Comparison of ENCODE assay signal across 28 mouse cellular contexts in the genomic region with DNA sequence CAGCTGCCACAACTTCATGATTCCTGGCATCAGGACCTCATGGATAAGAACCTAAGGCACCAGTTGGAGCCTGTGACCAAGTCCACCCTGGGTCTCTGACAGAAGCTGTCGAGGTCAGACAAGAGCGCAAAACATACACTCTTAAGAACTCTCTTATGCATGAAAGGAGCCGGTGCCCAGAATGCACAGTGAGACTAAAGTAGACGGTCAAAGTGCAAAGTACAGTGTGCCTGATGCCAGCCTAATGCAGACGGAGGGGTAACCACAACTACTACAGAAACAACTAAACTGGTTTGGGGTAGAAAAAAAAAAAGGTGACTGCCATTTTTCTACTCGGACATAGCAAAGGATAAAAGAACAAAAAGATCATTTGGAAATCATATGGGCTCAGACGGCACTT. TPM values are rescaled to one million over a fixed set of nuclear protein-coding genes. Genes with fewer than 3 reads are reported as not detected.
DNase-seq lines count a peak whose midpoint lies in the region; ATAC-seq and TF ChIP-seq lines count a peak whose summit lies in the region.
"Had no signal": no experiment of that assay in that cellular context is flagged by ENCODE, and none has a peak within 500 bp of the region (broad histone marks: within the 10 kb centered on the region; RNA-seq: fewer than 3 reads in every experiment).

No protein-coding gene starts in this region.

- peak overlapping the region; percentile 91 for H3K27ac ChIP-seq in liver, adult 2 months (replicated peaks; ENCODE audit: insufficient read depth, low read depth, low read length)
- no peak overlapping the region for H3K27ac ChIP-seq in liver, embryonic 11.5 days (ENCODE audit: low read depth, low read length)
- H3K27ac ChIP-seq in kidney, embryonic 16.5 days (ENCODE audit: low read length), result no peak overlapping the region
- H3K27ac ChIP-seq: embryonic facial prominence, embryonic 10.5 days; embryonic facial prominence, embryonic 15.5 days; forebrain, embryonic 12.5 days; heart, embryonic 10.5 days; heart, embryonic 15.5 days; layer of hippocampus, adult 2 months; left cerebral cortex, adult 2 months; liver, embryonic 15.5 days; lung, embryonic 15.5 days; stomach, embryonic 15.5 days had no signal

- no peak overlapping the region for H3K4me3 ChIP-seq in liver, adult 2 months (ENCODE audit: insufficient read depth, low read depth, low read length)
- no peak overlapping the region for H3K4me3 ChIP-seq in liver, embryonic 11.5 days (ENCODE audit: low read depth, low read length)
- no peak overlapping the region for H3K4me3 ChIP-seq in kidney, embryonic 16.5 days (ENCODE audit: low read length)
- H3K4me3 ChIP-seq: embryonic facial prominence, embryonic 10.5 days; embryonic facial prominence, embryonic 15.5 days; forebrain, embryonic 12.5 days; heart, embryonic 10.5 days; heart, embryonic 15.5 days; layer of hippocampus, adult 2 months; left cerebral cortex, adult 2 months; liver, embryonic 15.5 days; lung, embryonic 15.5 days; megakaryocyte, embryonic 14.5 days; stomach, embryonic 15.5 days had no signal

- H3K4me2 ChIP-seq in liver, embryonic 11.5 days, result no peak overlapping the region
- H3K4me2 ChIP-seq in kidney, embryonic 16.5 days (replicated peaks; ENCODE audit: low read depth, low read length), result no peak overlapping the region
- H3K4me2 ChIP-seq: embryonic facial prominence, embryonic 15.5 days; forebrain, embryonic 12.5 days; heart, embryonic 15.5 days; liver, embryonic 15.5 days; lung, embryonic 15.5 days; stomach, embryonic 15.5 days had no signal

- no peaks in the 10 kb centered on the region for H3K27me3 ChIP-seq in liver, adult 2 months (ENCODE audit: control insufficient read depth, insufficient read depth, low read length)
- no peaks in the 10 kb centered on the region for H3K27me3 ChIP-seq in liver, embryonic 11.5 days (replicated peaks; ENCODE audit: control insufficient read depth, insufficient read depth, low read length)
- H3K27me3 ChIP-seq in kidney, embryonic 16.5 days (ENCODE audit: insufficient read depth, low read length), result no peaks in the 10 kb centered on the region
- H3K27me3 ChIP-seq: embryonic facial prominence, embryonic 15.5 days; forebrain, embryonic 12.5 days; heart, embryonic 15.5 days; liver, embryonic 15.5 days; lung, embryonic 15.5 days; megakaryocyte, embryonic 14.5 days; stomach, embryonic 15.5 days had no signal

- ATAC-seq in liver, embryonic 11.5 days (replicated peaks; ENCODE audit: low FRiP score), result no peak
- 0 out of 2 replicates have a peak, but pooled peaks have one; percentile 51 for ATAC-seq in kidney, embryonic 16.5 days (ENCODE audit: low FRiP score, low TSS enrichment)
- ATAC-seq: hindbrain, embryonic 16.5 days had no signal

- no peak for TF ChIP-seq CTCF in liver, adult 2 months (IDR thresholded peaks at IDR 0.05; ENCODE audit: low read depth, low read length)

- 33% methylated on average over 7 of the region's 7 CpGs for WGBS in liver, adult 2 months
- WGBS in liver, embryonic 11.5 days, result 85% methylated on average over 7 of the region's 7 CpGs
- 84% methylated on average over 7 of the region's 7 CpGs for WGBS in kidney, embryonic 16.5 days

- TF ChIP-seq POLR2A in liver, adult 2 months (IDR thresholded peaks at IDR 0.05; ENCODE audit: extremely low read depth, insufficient read depth, low read length), result no peak

- no peaks in the 10 kb centered on the region for H3K9me3 ChIP-seq in liver, embryonic 11.5 days (ENCODE audit: control insufficient read depth, low read length)
- H3K9me3 ChIP-seq in kidney, embryonic 16.5 days (ENCODE audit: low read length), result no peaks in the 10 kb centered on the region
- H3K9me3 ChIP-seq: embryonic facial prominence, embryonic 10.5 days; embryonic facial prominence, embryonic 15.5 days; forebrain, embryonic 12.5 days; heart, embryonic 10.5 days; heart, embryonic 15.5 days; liver, embryonic 15.5 days; lung, embryonic 15.5 days; stomach, embryonic 15.5 days had no signal

- DNase-seq in liver, adult 2 months (ENCODE audit: extremely low read depth, low read depth, low spot score), result peak; percentile 83
- no peak for DNase-seq in liver, embryonic 11.5 days (ENCODE audit: low spot score)
- DNase-seq in kidney, adult 18-20 months, result peak; percentile 48
- DNase-seq in kidney, postnatal 36 days, result peak; percentile 70 to 80
- DNase-seq in ovary, postnatal 14 days (ENCODE audit: low spot score), result no peak
- no peak for DNase-seq in adrenal gland, adult 2 months
- DNase-seq: adrenal gland, postnatal 25 days; cerebellum, adult 11-12 months; cerebellum, adult 9-11 months; gastrocnemius, postnatal 14 days; lung, postnatal 4 days; midbrain, embryonic 14.5 days; retina, postnatal 1 day; right cerebral cortex, postnatal 25 days had no signal

- H3K79me2 ChIP-seq in liver, adult 2 months (ENCODE audit: control insufficient read depth, insufficient read depth, low read length), result peaks cover 37% of the 10 kb centered on the region

- H3K4me1 ChIP-seq in liver, adult 2 months (ENCODE audit: control insufficient read depth, insufficient read depth, low read length), result peaks cover 29% of the 10 kb centered on the region
- no peaks in the 10 kb centered on the region for H3K4me1 ChIP-seq in liver, embryonic 11.5 days (replicated peaks; ENCODE audit: control insufficient read depth, insufficient read depth, low read length)
- H3K4me1 ChIP-seq in kidney, embryonic 16.5 days (ENCODE audit: insufficient read depth, low read length), result peaks cover 8% of the 10 kb centered on the region; the same call in 1 of the 2 replicates
- H3K4me1 ChIP-seq: embryonic facial prominence, embryonic 15.5 days; forebrain, embryonic 12.5 days; liver, embryonic 15.5 days; megakaryocyte, embryonic 14.5 days had no signal

- peak overlapping the region; percentile 51; the same call in 1 of the 2 replicates for H3K9ac ChIP-seq in liver, adult 2 months (ENCODE audit: low read depth, low read length)
- no peak overlapping the region for H3K9ac ChIP-seq in liver, embryonic 11.5 days (ENCODE audit: low read depth, low read length)
- no peak overlapping the region for H3K9ac ChIP-seq in kidney, embryonic 16.5 days (replicated peaks; ENCODE audit: low read length)
- H3K9ac ChIP-seq: embryonic facial prominence, embryonic 15.5 days; forebrain, embryonic 12.5 days; heart, embryonic 15.5 days; liver, embryonic 15.5 days; lung, embryonic 15.5 days; stomach, embryonic 15.5 days had no signal

- H3K36me3 ChIP-seq in liver, adult 2 months (ENCODE audit: control insufficient read depth, insufficient read depth, low read length), result no peaks in the 10 kb centered on the region
- H3K36me3 ChIP-seq in liver, embryonic 11.5 days (ENCODE audit: control insufficient read depth, insufficient read depth, low read length), result no peaks in the 10 kb centered on the region
- no peaks in the 10 kb centered on the region for H3K36me3 ChIP-seq in kidney, embryonic 16.5 days (ENCODE audit: insufficient read depth, low read length)
- H3K36me3 ChIP-seq: embryonic facial prominence, embryonic 10.5 days; embryonic facial prominence, embryonic 15.5 days; heart, embryonic 10.5 days; heart, embryonic 15.5 days; liver, embryonic 15.5 days; lung, embryonic 15.5 days; stomach, embryonic 15.5 days had no signal

RNA-seq across cellular contexts. Expression of a gene that starts 47.7 kb away (rescaled TPM):
- 25.8 and 29.2 TPM in 2 replicates for total RNA-seq in liver, adult 2 months (2014; rRNA removed)
- polyA plus RNA-seq in liver, adult 2 months (2012; rRNA removed), result 17.9 and 20.7 TPM in 2 replicates
- polyA plus RNA-seq in liver, embryonic 11.5 days (2014; fragmentation: Nextera tagmentation; extraction: Ambion mirVana), result 11.6 and 11.8 TPM in 2 replicates
- polyA plus RNA-seq in kidney, embryonic 16.5 days (2015; fragmentation: Nextera tagmentation; extraction: Ambion mirVana), result 9.1 and 13.0 TPM in 2 replicates
- 10 to 100 TPM; 16.8 to 25.6 TPM for total RNA-seq in adrenal gland, adult 2 months (2021)
- polyA plus RNA-seq in adrenal gland, adult 2 months (2012; rRNA removed), result 6.7 and 11.4 TPM in 2 replicates
- total RNA-seq: granulocyte monocyte progenitor cell, adult 5-6 weeks had no signal

Comparison
In these comparisons a context has a peak if more than half of its experiments do, and no peak if none do; other contexts are left out.
1. DNase-seq: peak in liver, adult 2 months (single experiment), kidney, adult 18-20 months (single experiment) and kidney, postnatal 36 days (2 of 2); none in liver, embryonic 11.5 days (single experiment), ovary, postnatal 14 days (single experiment) and adrenal gland, adult 2 months (single experiment).